In the genomic region with DNA sequence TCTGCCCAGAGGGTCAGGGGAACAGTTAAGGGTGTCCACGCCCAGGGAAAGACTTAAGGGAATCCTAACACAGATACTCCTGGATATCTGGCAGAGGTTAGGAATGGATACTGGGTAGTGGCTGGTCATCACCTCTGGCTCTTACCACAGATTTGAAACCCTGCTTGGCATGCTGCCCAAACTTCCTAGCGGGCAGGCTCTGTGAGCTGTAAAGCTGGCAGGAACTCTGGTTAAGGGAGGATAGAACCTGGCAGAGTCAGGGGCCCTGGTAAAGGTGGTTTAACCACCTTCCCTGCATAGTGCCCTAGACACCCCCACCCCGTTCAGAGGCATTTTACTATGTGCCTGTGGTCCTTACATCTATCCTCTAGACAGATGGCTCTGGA, we compare ENCODE assay signal across 11 mouse cellular contexts. TPM values are rescaled to one million over a fixed set of nuclear protein-coding genes. Genes with fewer than 3 reads are reported as not detected.
DNase-seq lines count a peak whose midpoint lies in the region; ATAC-seq and TF ChIP-seq lines count a peak whose summit lies in the region.
"Had no signal": no experiment of that assay in that cellular context is flagged by ENCODE, and none has a peak within 500 bp of the region (broad histone marks: within the 10 kb centered on the region; RNA-seq: fewer than 3 reads in every experiment).

No protein-coding gene starts in this region.

- no peaks in the 10 kb centered on the region for H3K79me2 ChIP-seq in heart, adult 2 months (replicated peaks; ENCODE audit: control insufficient read depth, insufficient read depth, low read length)

- ATAC-seq in forebrain, embryonic 15.5 days (replicated peaks): no peak
- ATAC-seq: intestine, postnatal 0 days had no signal

- H3K4me2 ChIP-seq in forebrain, embryonic 15.5 days (replicated peaks): no peak overlapping the region
- H3K4me2 ChIP-seq: midbrain, embryonic 12.5 days had no signal

- TF ChIP-seq POLR2A in heart, adult 2 months (IDR thresholded peaks at IDR 0.05; ENCODE audit: insufficient read depth, low read depth, low read length): no peak

- H3K36me3 ChIP-seq in heart, adult 2 months (ENCODE audit: control insufficient read depth, insufficient read depth, low read length): no peaks in the 10 kb centered on the region
- H3K36me3 ChIP-seq in forebrain, embryonic 15.5 days: peaks cover 16% of the 10 kb centered on the region; the same call in 1 of the 2 replicates

- 47% methylated on average over 3 of the region's 3 CpGs for WGBS in heart, adult 2 months
- 75% methylated on average over 3 of the region's 3 CpGs for WGBS in forebrain, embryonic 15.5 days

- H3K9ac ChIP-seq in heart, adult 2 months (ENCODE audit: low read depth, low read length): no peak overlapping the region
- H3K9ac ChIP-seq in forebrain, embryonic 15.5 days (replicated peaks): no peak overlapping the region
- H3K9ac ChIP-seq: midbrain, embryonic 12.5 days had no signal

- H3K27ac ChIP-seq in heart, adult 2 months: no peak overlapping the region
- H3K27ac ChIP-seq in forebrain, embryonic 15.5 days (replicated peaks): no peak overlapping the region
- H3K27ac ChIP-seq: midbrain, embryonic 12.5 days had no signal

- DNase-seq in heart, adult 2 months: peak; percentile 26 to 43
- no peak for DNase-seq in heart, adult 9 months (ENCODE audit: low spot score in 2 of 2)
- DNase-seq in right cerebral cortex, postnatal 14 days: peak; percentile 21
- no peak for DNase-seq in right cerebral cortex, adult 18-20 months
- peak; percentile 12 for DNase-seq in cerebellum, adult 9-11 months
- peak; percentile 51 for DNase-seq in thymus, postnatal 0 days (ENCODE audit: low spot score)
- DNase-seq in spleen, adult 12 weeks (ENCODE audit: low spot score): no peak

- no peaks in the 10 kb centered on the region for H3K4me1 ChIP-seq in heart, adult 2 months (ENCODE audit: control insufficient read depth, insufficient read depth, low read length)
- no peaks in the 10 kb centered on the region for H3K4me1 ChIP-seq in forebrain, embryonic 15.5 days

- H3K9me3 ChIP-seq in forebrain, embryonic 15.5 days: no peaks in the 10 kb centered on the region
- H3K9me3 ChIP-seq: G1E; midbrain, embryonic 12.5 days had no signal

- no peaks in the 10 kb centered on the region for H3K27me3 ChIP-seq in heart, adult 2 months (ENCODE audit: control insufficient read depth, insufficient read depth, low read length)
- H3K27me3 ChIP-seq in forebrain, embryonic 15.5 days: no peaks in the 10 kb centered on the region
- H3K27me3 ChIP-seq: midbrain, embryonic 12.5 days had no signal

- TF ChIP-seq CTCF in heart, adult 2 months (IDR thresholded peaks at IDR 0.05): no peak

- TF ChIP-seq EP300 in heart, adult 2 months (IDR thresholded peaks at IDR 0.05; ENCODE audit: insufficient read depth, low read depth, low read length): no peak

- no peak overlapping the region for H3K4me3 ChIP-seq in heart, adult 2 months
- H3K4me3 ChIP-seq in forebrain, embryonic 15.5 days: no peak overlapping the region
- H3K4me3 ChIP-seq: midbrain, embryonic 12.5 days had no signal

- intact Hi-C loops in heart, adult 2 months (cut with DNase I): no loop called here

RNA-seq across cellular contexts. Expression of a gene that starts 46.8 kb away (rescaled TPM):
- total RNA-seq in heart, adult 2 months (2021): 1 to 10 TPM; 1.5 to 1.9 TPM
- 2.6 and 3.0 TPM in 2 replicates for polyA plus RNA-seq in heart, adult 2 months (2012; rRNA removed)
- polyA plus RNA-seq in thymus, postnatal 0 days (2015; fragmentation: Nextera tagmentation; extraction: Ambion mirVana): 90.9 and 99.1 TPM in 2 replicates
- polyA plus RNA-seq in forebrain, embryonic 15.5 days (2015; fragmentation: Nextera tagmentation; extraction: Ambion mirVana): 1.1 and 1.4 TPM in 2 replicates
- polyA plus RNA-seq: G1E had no signal

Comparison
In these comparisons a context has a peak if more than half of its experiments do, and no peak if none do; other contexts are left out.
1. DNase-seq: peak in heart, adult 2 months (2 of 2), right cerebral cortex, postnatal 14 days (single experiment), cerebellum, adult 9-11 months (single experiment) and thymus, postnatal 0 days (single experiment); none in heart, adult 9 months (0 of 2), right cerebral cortex, adult 18-20 months (single experiment) and spleen, adult 12 weeks (single experiment).
2. RNA of a gene that starts 46.8 kb away (polyA plus RNA-seq): 90.9 to 99.1 TPM in thymus, postnatal 0 days; 2.6 to 3.0 TPM in heart, adult 2 months and 1.1 to 1.4 TPM in forebrain, embryonic 15.5 days; every median in the first group is over 10 times any median in the second.